Mouse (Mus musculus): ENCODE results near the gene Rhoc.
A peak's percentile ranks its signal among the peaks of the same experiment; 100 is the strongest.
"Not testable (repeated sequence)": the region's sequence is repeated elsewhere in the genome, so short reads cannot be mapped to it uniquely, and the experiment has no call there.

Gene Rhoc

GRCm38 (mm10) chr3:104788075-104788474 is at the start of gene Rhoc:
TSS of gene Rhoc (plus strand) at chr3:104788375.
- DNase-seq = no peak

DNA sequence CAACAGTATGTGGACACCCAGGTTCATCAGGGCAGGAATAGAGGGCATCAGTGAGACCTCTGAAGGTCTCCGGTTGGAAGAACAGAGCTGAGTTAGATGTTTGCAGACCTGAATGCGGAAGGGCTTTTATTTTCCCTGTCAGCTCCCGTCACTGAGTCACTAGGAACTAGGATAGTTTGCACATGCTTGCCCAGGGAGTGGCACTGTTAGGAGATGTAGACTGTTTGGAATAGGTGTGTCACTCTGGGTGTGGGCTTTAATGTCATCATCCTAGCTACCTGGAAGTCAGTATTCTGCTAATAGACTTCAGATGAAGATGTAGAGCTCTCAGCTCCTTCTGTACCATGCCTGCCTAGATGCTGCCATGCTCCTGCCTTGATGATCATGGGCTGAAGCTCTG is 46.2 kb upstream of the Rhoc start:
- no peak for DNase-seq

- DNase-seq = no peak
Measured at GRCm38 (mm10) chr3:104743161-104743560, 45.0 kb upstream of the Rhoc start.

DNA sequence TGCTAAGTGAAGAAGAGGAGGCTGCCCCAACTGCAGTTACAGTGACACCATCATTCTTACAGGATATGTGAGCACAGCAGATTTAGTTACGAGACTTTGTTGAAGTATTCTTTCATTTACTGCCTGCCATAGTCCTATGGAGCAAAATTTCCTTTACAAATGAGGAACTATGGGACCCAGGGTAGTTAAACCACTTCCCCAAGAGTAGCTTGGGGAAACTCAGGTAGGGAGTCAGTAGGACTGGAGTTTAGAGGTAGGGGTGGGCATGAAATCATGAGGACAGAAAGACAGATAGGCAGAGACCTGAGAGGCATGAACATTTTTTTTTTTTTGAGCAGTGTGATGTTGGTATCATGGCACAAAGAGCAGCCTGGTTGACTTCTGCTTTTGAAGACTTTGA is 44.3 kb upstream of the Rhoc start:
- DNase-seq = no peak

DNA sequence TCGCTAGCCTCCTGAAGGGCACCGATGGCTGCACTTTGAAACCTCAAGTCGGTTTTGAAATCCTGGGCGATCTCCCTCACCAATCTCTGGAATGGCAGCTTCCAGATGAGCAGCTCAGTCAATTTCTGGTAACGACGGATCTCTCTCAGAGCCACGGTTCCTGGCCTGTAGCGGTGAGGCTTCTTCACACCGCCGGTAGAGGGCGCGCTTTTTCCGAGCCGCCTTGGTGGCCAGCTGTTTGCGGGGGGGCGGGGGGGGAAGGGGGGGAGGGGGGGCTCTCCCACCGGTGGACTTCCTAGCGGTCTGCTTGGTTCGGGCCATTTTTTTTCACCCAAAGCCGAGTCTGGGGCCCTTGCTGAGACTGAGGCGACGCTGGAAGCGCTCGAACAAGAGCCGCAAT is 35.3 kb upstream of the Rhoc start:
- DNase-seq = not testable (repeated sequence)

DNA sequence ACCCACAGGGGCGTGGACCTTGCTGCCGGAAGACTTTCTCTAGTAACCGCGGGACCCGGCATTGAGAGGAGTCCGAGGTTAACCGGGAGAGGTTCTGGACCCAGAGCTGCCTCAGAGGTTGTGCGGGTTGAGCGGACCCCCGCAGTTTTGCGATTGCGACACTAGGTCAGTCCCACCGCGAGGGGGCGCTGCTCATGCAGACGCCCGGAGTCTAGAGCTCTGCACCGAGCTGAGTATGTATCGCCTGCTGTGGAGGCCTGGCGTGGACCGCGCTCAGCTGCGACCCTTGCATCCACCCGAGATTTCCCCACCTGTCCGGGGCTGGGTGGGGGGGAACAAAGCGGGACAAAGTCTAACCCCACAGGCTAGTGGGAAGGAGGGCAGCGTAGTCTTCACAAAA is 29.8 kb upstream of the Rhoc start:
- peak; percentile 44 to 69 for DNase-seq

GRCm38 (mm10) chr3:104758869-104759268 is 29.3 kb upstream of the Rhoc start:
- no peak for DNase-seq

DNA sequence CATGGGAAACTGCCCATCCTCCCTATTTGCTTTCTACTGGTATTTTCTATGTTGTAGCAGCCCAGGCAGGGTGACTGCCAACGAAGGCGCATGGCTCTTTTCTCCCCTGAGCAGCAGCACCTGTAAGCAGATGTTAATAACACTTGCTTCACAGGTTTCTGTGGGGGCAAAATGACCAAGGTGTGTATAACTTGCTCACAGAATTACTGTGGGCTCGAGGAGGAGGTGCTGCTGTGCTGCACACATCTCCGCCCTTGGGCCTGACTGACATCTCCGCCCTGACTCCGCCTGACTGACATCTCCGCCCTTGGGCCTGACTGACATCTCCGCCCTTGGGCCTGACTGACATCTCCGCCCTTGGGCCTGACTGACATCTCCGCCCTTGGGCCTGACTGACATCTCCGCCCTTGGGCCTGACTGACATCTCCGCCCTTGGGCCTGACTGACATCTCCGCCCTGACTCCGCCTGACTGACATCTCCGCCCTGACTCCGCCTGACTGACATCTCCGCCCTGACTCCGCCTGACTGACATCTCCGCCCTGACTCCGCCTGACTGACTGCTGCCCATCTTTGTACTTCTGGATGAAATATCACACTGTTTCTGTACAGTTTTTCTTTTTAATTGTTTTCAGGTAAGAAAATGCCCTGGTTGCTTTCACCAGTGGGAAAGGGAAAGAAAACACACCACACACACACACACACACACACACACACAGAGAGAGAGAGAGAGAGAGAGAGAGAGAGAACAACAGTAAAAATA is 25.9 kb upstream of the Rhoc start:
- DNase-seq = not testable (repeated sequence)

GRCm38 (mm10) chr3:104765021-104765420 is 23.2 kb upstream of the Rhoc start:
- DNase-seq = no peak

GRCm38 (mm10) chr3:104767141-104767540 is 21.0 kb upstream of the Rhoc start:
- no peak for DNase-seq

DNA sequence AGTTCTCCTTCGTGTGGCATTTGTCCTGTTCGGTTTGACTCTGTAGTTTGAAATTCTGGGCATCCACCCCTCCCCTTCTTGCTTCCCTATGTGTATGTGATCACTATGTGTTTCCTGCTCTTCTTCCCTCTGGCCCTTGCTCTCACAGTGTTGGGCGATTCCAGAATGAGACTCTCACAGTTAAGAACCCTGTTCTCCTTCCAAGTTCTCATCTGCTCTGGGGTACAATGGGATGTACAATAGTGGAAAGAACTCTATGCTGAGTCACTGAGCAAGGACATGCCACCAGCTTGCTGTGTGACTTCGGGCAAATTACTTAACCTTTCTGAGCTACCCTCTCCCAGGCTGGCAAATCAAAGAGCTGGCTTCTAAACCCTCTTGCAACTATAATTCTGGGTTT is 20.5 kb upstream of the Rhoc start:
- no peak for DNase-seq

DNA sequence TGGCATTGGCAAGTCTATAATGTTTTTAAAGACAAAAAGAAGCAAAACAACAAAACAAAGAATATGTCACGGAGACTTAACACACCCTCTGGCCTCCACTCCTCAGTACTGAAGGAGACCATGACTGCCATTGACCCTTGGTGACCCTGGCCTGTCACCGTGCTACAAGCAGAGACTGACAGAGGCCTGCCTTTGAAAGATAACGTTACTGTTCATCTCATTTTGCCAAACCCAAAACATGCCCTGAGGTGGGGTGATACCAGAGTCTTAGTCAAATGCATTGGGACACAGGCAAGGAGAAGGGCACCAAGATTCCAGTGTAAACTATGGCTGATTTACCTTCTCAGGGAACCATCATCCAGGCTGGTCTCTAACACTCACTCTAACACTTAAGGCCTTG is 19.0 kb upstream of the Rhoc start:
- no peak for DNase-seq

DNA sequence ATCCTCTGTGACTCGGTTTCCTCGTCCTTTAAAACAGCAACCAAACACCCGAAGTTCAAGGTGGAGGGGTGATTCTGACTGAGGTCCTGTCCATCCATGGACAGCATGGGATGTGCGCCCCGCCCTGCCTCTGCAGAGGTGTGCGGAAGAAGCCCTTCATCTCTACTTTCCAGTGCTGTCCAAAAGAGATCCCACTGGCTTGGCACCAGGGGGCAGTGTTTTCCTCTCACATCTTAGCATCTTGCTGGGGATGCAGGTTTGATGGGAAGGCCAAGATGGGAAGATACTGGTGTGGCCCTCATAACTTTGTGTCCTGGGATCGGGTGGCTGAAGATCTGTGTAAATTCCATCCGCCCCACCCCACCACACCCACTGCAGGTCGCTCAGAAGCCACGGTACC is 18.1 kb upstream of the Rhoc start:
- DNase-seq = peak in 1 of 2 experiments; percentile 29

GRCm38 (mm10) chr3:104770918-104771317 is 17.3 kb upstream of the Rhoc start:
- DNase-seq = no peak

GRCm38 (mm10) chr3:104771460-104771859 is 16.7 kb upstream of the Rhoc start:
- DNase-seq = no peak

DNA sequence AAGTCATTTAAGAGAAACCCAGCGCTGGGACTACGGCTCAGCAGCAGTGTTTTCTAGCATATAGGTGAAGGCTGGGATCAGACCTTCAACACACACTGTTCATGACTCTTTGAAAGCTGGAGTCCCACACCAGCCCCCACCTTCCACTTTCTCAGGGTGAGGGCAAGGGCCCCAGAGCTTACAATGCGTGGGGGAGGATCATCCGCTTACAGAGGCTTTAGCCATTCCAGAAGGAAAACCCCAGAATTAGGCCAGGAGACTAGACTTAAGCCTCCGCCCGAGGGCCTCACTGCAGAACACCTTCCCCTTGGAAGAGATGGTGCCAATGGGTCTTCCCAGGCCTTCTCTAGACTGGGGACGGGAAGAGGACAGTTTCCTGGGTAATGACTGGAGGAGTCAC is 14.9 kb upstream of the Rhoc start:
- DNase-seq = no peak

- no peak for DNase-seq
Measured at GRCm38 (mm10) chr3:104777342-104777741, 10.8 kb upstream of the Rhoc start.

DNA sequence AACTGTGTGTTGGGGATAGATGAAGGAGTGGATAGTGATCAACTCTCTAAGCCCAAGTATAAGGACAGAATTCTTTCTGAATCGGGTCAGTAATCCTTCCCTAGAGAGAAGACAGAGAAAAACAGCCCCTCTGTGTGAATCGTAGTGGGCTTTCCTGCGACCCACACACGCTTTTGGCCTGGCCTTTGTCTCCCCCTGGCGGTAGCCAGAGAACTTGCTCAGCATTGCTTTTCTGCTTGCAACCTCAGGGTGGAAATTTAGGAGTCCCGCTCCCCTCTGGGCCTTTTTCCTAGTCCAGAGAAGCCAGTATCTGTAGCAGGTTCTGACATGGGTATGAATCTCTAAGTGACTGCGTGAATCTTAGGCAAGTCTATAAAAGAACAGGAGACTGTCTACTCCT is 8.2 kb upstream of the Rhoc start:
- peak; percentile 34 to 43 for DNase-seq

GRCm38 (mm10) chr3:104780561-104781420 is 7.4 kb upstream of the Rhoc start, which contains the start of gene Ppm1j:
TSS of gene Ppm1j (plus strand) at chr3:104781056.
- peak in 1 of 2 experiments; percentile 19 for DNase-seq

DNA sequence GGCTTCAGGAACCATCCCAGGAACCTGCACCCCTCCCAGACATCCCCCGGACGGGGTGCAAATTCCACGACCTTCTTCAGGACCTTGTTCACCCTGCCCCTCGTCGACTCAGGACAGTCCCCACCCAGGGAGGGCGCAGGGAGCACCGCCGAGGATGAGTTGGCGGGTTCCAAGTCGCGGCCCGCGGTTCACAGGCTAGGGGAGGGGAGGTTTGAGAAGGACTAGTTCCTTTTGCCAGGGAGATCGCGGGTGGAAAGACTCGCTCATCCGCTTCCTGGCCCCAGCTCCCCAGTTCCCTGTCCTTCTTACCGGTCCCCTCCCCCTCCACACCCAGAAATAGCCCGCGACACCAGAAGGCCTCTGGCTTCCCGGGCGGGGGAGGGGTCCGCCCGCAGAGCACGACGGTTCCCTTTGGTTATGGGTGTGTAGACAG is 6.7 kb upstream of the Rhoc start, which contains the start of gene Fam19a3:
Fam19a3 (minus strand) TSS at position 370 of the 433 bp plus-strand sequence.
- DNase-seq = no peak

- DNase-seq = no peak
Measured at GRCm38 (mm10) chr3:104782061-104782681, 6.0 kb upstream of the Rhoc start.

- no peak for DNase-seq
Measured at GRCm38 (mm10) chr3:104783971-104784500, 4.1 kb upstream of the Rhoc start.

DNA sequence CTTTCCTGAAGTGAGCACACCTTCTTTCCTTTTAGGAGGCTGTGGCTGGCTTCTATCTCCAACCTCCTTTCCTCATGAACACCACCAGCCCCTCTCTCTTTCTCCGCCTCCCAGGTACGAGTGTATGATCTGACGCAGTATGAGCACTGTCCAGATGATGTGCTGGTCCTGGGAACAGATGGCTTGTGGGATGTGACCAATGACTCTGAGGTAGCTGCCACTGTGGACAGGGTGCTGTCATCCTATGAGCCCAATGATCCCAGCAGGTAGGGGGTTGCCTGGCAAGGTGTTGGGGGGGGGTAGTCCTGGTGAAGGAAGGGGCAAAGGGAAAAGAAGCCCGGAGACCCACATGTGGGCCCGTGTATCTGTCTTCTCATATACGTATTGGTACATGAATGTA is 2.9 kb upstream of the Rhoc start:
- no peak for DNase-seq

Data from cerebellum, adult 18-20 months (tissue).